Mouse (Mus musculus) bone marrow macrophage, adult 2 months (primary cell): ENCODE measurements around the gene Tmem220.

Source experiments
- CTCF ChIP-seq: IDR thresholded peaks from 2 replicates; pipeline ENCODE4 v1.5.1; 2012; ENCODE audit warnings: low read depth, mild to moderate bottlenecking, low read length, moderate library complexity
- POLR2A ChIP-seq: IDR thresholded peaks from 2 replicates; pipeline ENCODE4 v1.6.1; 2012; ENCODE audit warnings: mild to moderate bottlenecking, low read depth, low read length, borderline replicate concordance

- TF ChIP-seq POLR2A (no peak), CTCF (no peak)
These were observed 22.2 kb downstream of the Tmem220 start for GRCm38 (mm10) chr11:67047199-67047598.
